Mouse (Mus musculus): Measurements from ENCODE around the gene Lsamp.

DNA sequence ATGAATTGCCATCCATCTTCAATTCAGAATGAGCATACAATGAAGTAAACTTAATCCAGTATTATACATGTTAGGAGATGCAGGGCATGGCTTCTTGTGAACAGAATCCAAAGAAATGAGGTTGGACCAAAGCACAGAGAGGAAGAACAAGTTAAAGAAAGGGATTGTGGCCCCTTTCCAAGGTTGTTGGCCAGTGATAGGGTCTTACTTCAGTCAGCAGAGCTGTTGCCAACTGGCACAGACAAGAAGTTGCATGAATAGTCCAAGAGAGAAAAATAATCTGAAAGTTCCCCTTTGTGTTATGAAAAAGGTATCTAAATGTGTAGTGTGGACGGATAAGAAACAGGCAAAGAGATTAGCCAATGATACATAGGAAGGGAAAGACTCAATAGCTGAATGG is 843.0 kb downstream of the Lsamp start:
- TF ChIP-seq CTCF (IDR thresholded peaks at IDR 0.05) (no peak), EP300 (IDR thresholded peaks at IDR 0.05) (no peak)
